Mouse (Mus musculus): ENCODE data around the gene Rap1gap. TPM values are rescaled to one million over a fixed set of nuclear protein-coding genes. Genes with fewer than 3 reads are reported as not detected.

The Rap1gap gene
- 8.9 and 9.5 TPM in 2 replicates for polyA plus RNA-seq (2011; ENCODE audit: insufficient read depth, insufficient read length, low read depth, missing spikeins)

- TF ChIP-seq POLR2A (IDR thresholded peaks at IDR 0.05; ENCODE audit: insufficient read depth, low read length) (no peak), EP300 (IDR thresholded peaks at IDR 0.05; ENCODE audit: insufficient read depth, low read depth, low read length) (0 out of 2 replicates have a peak, but pooled peaks have one; percentile 17)
- H3K4me1 ChIP-seq (ENCODE audit: control insufficient read depth, insufficient read depth, low read length), result no peaks in the 10 kb centered on the region
- H3K9ac ChIP-seq (ENCODE audit: low read depth, poor library complexity, severe bottlenecking), result peak within 1 kb of the TSS; percentile 52
- H3K4me3 ChIP-seq (ENCODE audit: low read depth, low read length), result peak within 1 kb of the TSS; percentile 65
- no peaks in the 10 kb centered on the region for H3K27me3 ChIP-seq (ENCODE audit: control insufficient read depth, insufficient read depth, low read length, poor library complexity, severe bottlenecking)
- no peaks in the 10 kb centered on the region for H3K36me3 ChIP-seq (ENCODE audit: control insufficient read depth, insufficient read depth, low read length, poor library complexity, severe bottlenecking)
- no peak within 1 kb of the TSS for H3K27ac ChIP-seq (ENCODE audit: insufficient read depth, low read length)
- H3K9me3 ChIP-seq (replicated peaks; ENCODE audit: control insufficient read depth, insufficient read depth, low read length, poor library complexity, severe bottlenecking), result no peaks in the 10 kb centered on the region
Observed at GRCm38 (mm10) chr4:137664433-137664979, at the start of gene Rap1gap. Rap1gap (plus strand) TSS chr4:137664726.

- Histone ChIP-seq H3K9ac (ENCODE audit: low read depth, poor library complexity, severe bottlenecking) (no peak overlapping the region), H3K4me1 (ENCODE audit: control insufficient read depth, insufficient read depth, low read length) (no peaks in the 10 kb centered on the region), H3K9me3 (replicated peaks; ENCODE audit: control insufficient read depth, insufficient read depth, low read length, poor library complexity, severe bottlenecking) (no peaks in the 10 kb centered on the region), H3K27me3 (ENCODE audit: control insufficient read depth, insufficient read depth, low read length, poor library complexity, severe bottlenecking) (no peaks in the 10 kb centered on the region), H3K27ac (ENCODE audit: insufficient read depth, low read length) (no peak overlapping the region), H3K4me3 (ENCODE audit: low read depth, low read length) (no peak overlapping the region), H3K36me3 (ENCODE audit: control insufficient read depth, insufficient read depth, low read length, poor library complexity, severe bottlenecking) (peaks cover 91% of the 10 kb centered on the region)
- no peak for TF ChIP-seq EP300 (IDR thresholded peaks at IDR 0.05; ENCODE audit: insufficient read depth, low read depth, low read length)
- TF ChIP-seq CTCF (IDR thresholded peaks at IDR 0.05; ENCODE audit: low read depth, low read length), result no peak
- no peak for TF ChIP-seq POLR2A (IDR thresholded peaks at IDR 0.05; ENCODE audit: insufficient read depth, low read length)
Observed at GRCm38 (mm10) chr4:137622847-137623246, 41.7 kb upstream of the Rap1gap start.

- Histone ChIP-seq H3K9ac (ENCODE audit: low read depth, poor library complexity, severe bottlenecking) (no peak overlapping the region), H3K9me3 (replicated peaks; ENCODE audit: control insufficient read depth, insufficient read depth, low read length, poor library complexity, severe bottlenecking) (no peaks in the 10 kb centered on the region), H3K4me1 (ENCODE audit: control insufficient read depth, insufficient read depth, low read length) (peaks cover 2% of the 10 kb centered on the region), H3K27ac (ENCODE audit: insufficient read depth, low read length) (0 out of 2 replicates have a peak overlapping the region, but pooled peaks have one; percentile 14), H3K27me3 (ENCODE audit: control insufficient read depth, insufficient read depth, low read length, poor library complexity, severe bottlenecking) (no peaks in the 10 kb centered on the region), H3K4me3 (ENCODE audit: low read depth, low read length) (no peak overlapping the region), H3K36me3 (ENCODE audit: control insufficient read depth, insufficient read depth, low read length, poor library complexity, severe bottlenecking) (peaks cover 87% of the 10 kb centered on the region)
- TF ChIP-seq EP300 (IDR thresholded peaks at IDR 0.05; ENCODE audit: insufficient read depth, low read depth, low read length), result no peak
- TF ChIP-seq CTCF (IDR thresholded peaks at IDR 0.05; ENCODE audit: low read depth, low read length), result no peak
- TF ChIP-seq POLR2A (IDR thresholded peaks at IDR 0.05; ENCODE audit: insufficient read depth, low read length), result no peak
Observed at GRCm38 (mm10) chr4:137627476-137628235, 36.9 kb upstream of the Rap1gap start.

- Histone ChIP-seq H3K9ac (ENCODE audit: low read depth, poor library complexity, severe bottlenecking) (no peak overlapping the region), H3K36me3 (ENCODE audit: control insufficient read depth, insufficient read depth, low read length, poor library complexity, severe bottlenecking) (peaks cover 87% of the 10 kb centered on the region), H3K27ac (ENCODE audit: insufficient read depth, low read length) (no peak overlapping the region), H3K9me3 (replicated peaks; ENCODE audit: control insufficient read depth, insufficient read depth, low read length, poor library complexity, severe bottlenecking) (no peaks in the 10 kb centered on the region), H3K4me1 (ENCODE audit: control insufficient read depth, insufficient read depth, low read length) (peaks cover 2% of the 10 kb centered on the region), H3K4me3 (ENCODE audit: low read depth, low read length) (no peak overlapping the region), H3K27me3 (ENCODE audit: control insufficient read depth, insufficient read depth, low read length, poor library complexity, severe bottlenecking) (no peaks in the 10 kb centered on the region)
- TF ChIP-seq CTCF (IDR thresholded peaks at IDR 0.05; ENCODE audit: low read depth, low read length), result no peak
Observed at GRCm38 (mm10) chr4:137628400-137628799, 36.1 kb upstream of the Rap1gap start.

DNA sequence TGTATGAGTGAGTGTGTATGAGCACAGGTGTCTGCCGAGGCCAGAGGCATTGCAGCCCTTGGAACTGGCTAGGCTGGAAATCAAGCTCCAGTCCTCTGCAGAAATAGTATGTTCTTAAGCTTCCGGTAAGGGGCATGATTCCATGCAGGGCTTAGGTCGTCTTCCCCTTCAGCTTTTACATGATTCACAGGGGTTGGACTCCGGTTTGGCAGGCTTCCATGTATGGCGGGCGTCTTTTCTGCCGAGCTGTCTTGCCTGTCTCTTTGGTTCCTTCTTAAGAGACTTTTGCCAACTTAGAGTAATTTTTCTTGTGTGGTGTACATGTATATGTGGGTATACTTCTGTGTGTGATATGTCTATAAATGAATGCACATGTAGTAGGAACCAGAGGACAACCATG lies 35.2 kb upstream of the Rap1gap start:
- Histone ChIP-seq H3K27me3 (ENCODE audit: control insufficient read depth, insufficient read depth, low read length, poor library complexity, severe bottlenecking) (no peaks in the 10 kb centered on the region), H3K9me3 (replicated peaks; ENCODE audit: control insufficient read depth, insufficient read depth, low read length, poor library complexity, severe bottlenecking) (no peaks in the 10 kb centered on the region), H3K4me3 (ENCODE audit: low read depth, low read length) (no peak overlapping the region), H3K27ac (ENCODE audit: insufficient read depth, low read length) (no peak overlapping the region), H3K36me3 (ENCODE audit: control insufficient read depth, insufficient read depth, low read length, poor library complexity, severe bottlenecking) (peaks cover 86% of the 10 kb centered on the region), H3K9ac (ENCODE audit: low read depth, poor library complexity, severe bottlenecking) (no peak overlapping the region), H3K4me1 (ENCODE audit: control insufficient read depth, insufficient read depth, low read length) (peaks cover 2% of the 10 kb centered on the region)
- TF ChIP-seq CTCF (IDR thresholded peaks at IDR 0.05; ENCODE audit: low read depth, low read length) (no peak), EP300 (IDR thresholded peaks at IDR 0.05; ENCODE audit: insufficient read depth, low read depth, low read length) (no peak), POLR2A (IDR thresholded peaks at IDR 0.05; ENCODE audit: insufficient read depth, low read length) (no peak)

- Histone ChIP-seq H3K4me1 (ENCODE audit: control insufficient read depth, insufficient read depth, low read length) (peaks cover 2% of the 10 kb centered on the region), H3K27ac (ENCODE audit: insufficient read depth, low read length) (no peak overlapping the region), H3K36me3 (ENCODE audit: control insufficient read depth, insufficient read depth, low read length, poor library complexity, severe bottlenecking) (peaks cover 86% of the 10 kb centered on the region), H3K9me3 (replicated peaks; ENCODE audit: control insufficient read depth, insufficient read depth, low read length, poor library complexity, severe bottlenecking) (no peaks in the 10 kb centered on the region), H3K9ac (ENCODE audit: low read depth, poor library complexity, severe bottlenecking) (no peak overlapping the region), H3K4me3 (ENCODE audit: low read depth, low read length) (no peak overlapping the region), H3K27me3 (ENCODE audit: control insufficient read depth, insufficient read depth, low read length, poor library complexity, severe bottlenecking) (no peaks in the 10 kb centered on the region)
- TF ChIP-seq CTCF (IDR thresholded peaks at IDR 0.05; ENCODE audit: low read depth, low read length) (no peak), EP300 (IDR thresholded peaks at IDR 0.05; ENCODE audit: insufficient read depth, low read depth, low read length) (no peak), POLR2A (IDR thresholded peaks at IDR 0.05; ENCODE audit: insufficient read depth, low read length) (no peak)
Observed at GRCm38 (mm10) chr4:137630153-137630552, 34.4 kb upstream of the Rap1gap start.

All from ES-Bruce4 (cell line).